Mouse (Mus musculus): ENCODE data around the gene Pth1r. TPM values are rescaled to one million over a fixed set of nuclear protein-coding genes. Genes with fewer than 3 reads are reported as not detected.
A peak's percentile ranks its signal among the peaks of the same experiment; 100 is the strongest.

The Pth1r gene
- polyA plus RNA-seq, 1 experiment from 2014 or later: 179 TPM

GRCm38 (mm10) chr9:110681817-110682216 lies 65.1 kb downstream of the Pth1r start:
- peaks cover 52% of the 10 kb centered on the region for H3K4me1 ChIP-seq (replicated peaks; ENCODE audit: insufficient read depth, low read length)
- no peak for ATAC-seq (replicated peaks; ENCODE audit: low FRiP score, low read depth)
- TF ChIP-seq CTCF (IDR thresholded peaks at IDR 0.05; ENCODE audit: low read depth): no peak
- 72% methylated on average over 9 of the region's 9 CpGs for WGBS
- no peaks in the 10 kb centered on the region for H3K36me3 ChIP-seq (ENCODE audit: insufficient read depth, low read length)
- H3K4me3 ChIP-seq (replicated peaks; ENCODE audit: low read depth, low read length): no peak overlapping the region
- H3K9ac ChIP-seq (ENCODE audit: low read depth, low read length): no peak overlapping the region
- H3K4me2 ChIP-seq (ENCODE audit: low read length): no peak overlapping the region
- H3K27ac ChIP-seq: peak overlapping the region; percentile 77
- no peaks in the 10 kb centered on the region for H3K27me3 ChIP-seq (ENCODE audit: insufficient read depth, low read length)
- no peaks in the 10 kb centered on the region for H3K9me3 ChIP-seq (replicated peaks; ENCODE audit: low read length)
- DNase-seq (ENCODE audit: low spot score): no peak

GRCm38 (mm10) chr9:110680736-110681507 lies 66.0 kb downstream of the Pth1r start:
- Histone ChIP-seq H3K4me3 (replicated peaks; ENCODE audit: low read depth, low read length) (no peak overlapping the region), H3K36me3 (ENCODE audit: insufficient read depth, low read length) (no peaks in the 10 kb centered on the region), H3K4me1 (replicated peaks; ENCODE audit: insufficient read depth, low read length) (peaks cover 52% of the 10 kb centered on the region), H3K9me3 (replicated peaks; ENCODE audit: low read length) (no peaks in the 10 kb centered on the region), H3K27ac (peak overlapping the region; percentile 15; the same call in 1 of the 2 replicates), H3K9ac (ENCODE audit: low read depth, low read length) (no peak overlapping the region), H3K4me2 (ENCODE audit: low read length) (no peak overlapping the region), H3K27me3 (ENCODE audit: insufficient read depth, low read length) (no peaks in the 10 kb centered on the region)
- ATAC-seq (replicated peaks; ENCODE audit: low FRiP score, low read depth) (no peak), DNase-seq (ENCODE audit: low spot score) (no peak)
- 63% methylated on average over 7 of the region's 7 CpGs for WGBS
- TF ChIP-seq CTCF (IDR thresholded peaks at IDR 0.05; ENCODE audit: low read depth): no peak

- no peak overlapping the region for H3K9ac ChIP-seq (ENCODE audit: low read depth, low read length)
- peaks cover 34% of the 10 kb centered on the region for H3K4me1 ChIP-seq (replicated peaks; ENCODE audit: insufficient read depth, low read length)
These were observed 68.1 kb downstream of the Pth1r start for GRCm38 (mm10) chr9:110678886-110679285.

GRCm38 (mm10) chr9:110676492-110676911 lies 70.4 kb downstream of the Pth1r start:
- peaks cover 16% of the 10 kb centered on the region for H3K4me1 ChIP-seq (replicated peaks; ENCODE audit: insufficient read depth, low read length)
- no peak overlapping the region for H3K9ac ChIP-seq (ENCODE audit: low read depth, low read length)
- no peaks in the 10 kb centered on the region for H3K27me3 ChIP-seq (ENCODE audit: insufficient read depth, low read length)
- peak overlapping the region; percentile 39; the same call in 1 of the 2 replicates for H3K27ac ChIP-seq
- no peaks in the 10 kb centered on the region for H3K36me3 ChIP-seq (ENCODE audit: insufficient read depth, low read length)
- no peak for TF ChIP-seq CTCF (IDR thresholded peaks at IDR 0.05; ENCODE audit: low read depth)
- H3K4me2 ChIP-seq (ENCODE audit: low read length): no peak overlapping the region
- DNase-seq (ENCODE audit: low spot score): no peak
- no peak for ATAC-seq (replicated peaks; ENCODE audit: low FRiP score, low read depth)
- no peaks in the 10 kb centered on the region for H3K9me3 ChIP-seq (replicated peaks; ENCODE audit: low read length)
- no peak overlapping the region for H3K4me3 ChIP-seq (replicated peaks; ENCODE audit: low read depth, low read length)
- 72% methylated on average over 8 of the region's 8 CpGs for WGBS

More at GRCm38 (mm10) chr9:110678886-110679285, 68.1 kb downstream of the Pth1r start:
- H3K4me3 ChIP-seq (replicated peaks; ENCODE audit: low read depth, low read length): no peak overlapping the region
- no peaks in the 10 kb centered on the region for H3K36me3 ChIP-seq (ENCODE audit: insufficient read depth, low read length)
- DNase-seq (ENCODE audit: low spot score) (no peak), ATAC-seq (replicated peaks; ENCODE audit: low FRiP score, low read depth) (no peak)
- H3K9me3 ChIP-seq (replicated peaks; ENCODE audit: low read length): no peaks in the 10 kb centered on the region
- H3K27me3 ChIP-seq (ENCODE audit: insufficient read depth, low read length): no peaks in the 10 kb centered on the region
- TF ChIP-seq CTCF (IDR thresholded peaks at IDR 0.05; ENCODE audit: low read depth): no peak
- no peak overlapping the region for H3K27ac ChIP-seq
- 72% methylated on average over 5 of the region's 5 CpGs for WGBS
- no peak overlapping the region for H3K4me2 ChIP-seq (ENCODE audit: low read length)

GRCm38 (mm10) chr9:110673107-110673752 lies 73.7 kb downstream of the Pth1r start:
- Histone ChIP-seq H3K27me3 (ENCODE audit: insufficient read depth, low read length) (no peaks in the 10 kb centered on the region), H3K4me3 (replicated peaks; ENCODE audit: low read depth, low read length) (no peak overlapping the region), H3K9ac (ENCODE audit: low read depth, low read length) (no peak overlapping the region), H3K9me3 (replicated peaks; ENCODE audit: low read length) (no peaks in the 10 kb centered on the region), H3K4me1 (replicated peaks; ENCODE audit: insufficient read depth, low read length) (peaks cover 14% of the 10 kb centered on the region; the same call in 1 of the 2 replicates), H3K4me2 (ENCODE audit: low read length) (no peak overlapping the region; the same call in 1 of the 2 replicates), H3K36me3 (ENCODE audit: insufficient read depth, low read length) (no peaks in the 10 kb centered on the region), H3K27ac (peak overlapping the region; percentile 57; the same call in 1 of the 2 replicates)
- TF ChIP-seq CTCF (IDR thresholded peaks at IDR 0.05; ENCODE audit: low read depth): no peak
- peak; percentile 15; the same call in 1 of the 2 replicates for ATAC-seq (replicated peaks; ENCODE audit: low FRiP score, low read depth)
- WGBS: 57% methylated on average over 10 of the region's 10 CpGs
- DNase-seq (ENCODE audit: low spot score): no peak

- H3K9me3 ChIP-seq (replicated peaks; ENCODE audit: low read length): no peaks in the 10 kb centered on the region
- no peak overlapping the region for H3K9ac ChIP-seq (ENCODE audit: low read depth, low read length)
- no peak overlapping the region for H3K4me2 ChIP-seq (ENCODE audit: low read length)
- H3K4me3 ChIP-seq (replicated peaks; ENCODE audit: low read depth, low read length): no peak overlapping the region
- peak; percentile 58 for ATAC-seq (replicated peaks; ENCODE audit: low FRiP score, low read depth)
- DNase-seq (ENCODE audit: low spot score): no peak
- peaks cover 16% of the 10 kb centered on the region; the same call in 1 of the 2 replicates for H3K4me1 ChIP-seq (replicated peaks; ENCODE audit: insufficient read depth, low read length)
- TF ChIP-seq CTCF (IDR thresholded peaks at IDR 0.05; ENCODE audit: low read depth): peak; percentile 71
- H3K27me3 ChIP-seq (ENCODE audit: insufficient read depth, low read length): no peaks in the 10 kb centered on the region
- H3K36me3 ChIP-seq (ENCODE audit: insufficient read depth, low read length): no peaks in the 10 kb centered on the region
- 62% methylated on average over 7 of the region's 7 CpGs for WGBS
- H3K27ac ChIP-seq: peak overlapping the region; percentile 57; the same call in 1 of the 2 replicates
These were observed 74.4 kb downstream of the Pth1r start for GRCm38 (mm10) chr9:110672462-110673106.

Other genes with a start within 250 kb of the Pth1r start
- gene Setd2, start 214.5 kb downstream of the Pth1r start, polyA plus RNA-seq (2015; fragmentation: Nextera tagmentation; extraction: Ambion mirVana): 23.7 and 24.5 TPM in 2 replicates
- gene Nradd, start 122.7 kb downstream of the Pth1r start, polyA plus RNA-seq (2015; fragmentation: Nextera tagmentation; extraction: Ambion mirVana): 42.3 and 45.7 TPM in 2 replicates
- gene Nbeal2, start 93.0 kb downstream of the Pth1r start, polyA plus RNA-seq (2015; fragmentation: Nextera tagmentation; extraction: Ambion mirVana): 2.9 and 3.9 TPM in 2 replicates
- 153 and 154 TPM in 2 replicates for gene Ccdc12, start 90.6 kb downstream of the Pth1r start, polyA plus RNA-seq (2015; fragmentation: Nextera tagmentation; extraction: Ambion mirVana)
- 1.1 and 1.5 TPM in 2 replicates for gene Myl3, start 5.3 kb downstream of the Pth1r start, polyA plus RNA-seq (2015; fragmentation: Nextera tagmentation; extraction: Ambion mirVana)
- not detected in 2 replicates for gene Prss42, start 51.0 kb upstream of the Pth1r start, polyA plus RNA-seq (2015; fragmentation: Nextera tagmentation; extraction: Ambion mirVana)
- not detected in 2 replicates for gene Prss44, start 66.8 kb upstream of the Pth1r start, polyA plus RNA-seq (2015; fragmentation: Nextera tagmentation; extraction: Ambion mirVana)
- gene Prss43, start 79.5 kb upstream of the Pth1r start, polyA plus RNA-seq (2015; fragmentation: Nextera tagmentation; extraction: Ambion mirVana): not detected in 2 replicates
- gene Prss45, start 87.4 kb upstream of the Pth1r start, polyA plus RNA-seq (2015; fragmentation: Nextera tagmentation; extraction: Ambion mirVana): not detected in 2 replicates
- not detected in 2 replicates for gene Prss46, start 97.4 kb upstream of the Pth1r start, polyA plus RNA-seq (2015; fragmentation: Nextera tagmentation; extraction: Ambion mirVana)
- 0.27 and 0.33 TPM in 2 replicates for gene Prss50, start 110.8 kb upstream of the Pth1r start, polyA plus RNA-seq (2015; fragmentation: Nextera tagmentation; extraction: Ambion mirVana)
- gene Als2cl, start 132.7 kb upstream of the Pth1r start, polyA plus RNA-seq (2015; fragmentation: Nextera tagmentation; extraction: Ambion mirVana): 4.1 and 5.3 TPM in 2 replicates
- gene Tmie, start 133.0 kb upstream of the Pth1r start, polyA plus RNA-seq (2015; fragmentation: Nextera tagmentation; extraction: Ambion mirVana): 2.3 and 2.9 TPM in 2 replicates
- not detected in 2 replicates for gene Fam240a, start 169.7 kb upstream of the Pth1r start, polyA plus RNA-seq (2015; fragmentation: Nextera tagmentation; extraction: Ambion mirVana)
- not detected in 2 replicates for gene Tdgf1, start 199.0 kb upstream of the Pth1r start, polyA plus RNA-seq (2015; fragmentation: Nextera tagmentation; extraction: Ambion mirVana)
- gene Lrrc2, start 204.4 kb upstream of the Pth1r start, polyA plus RNA-seq (2015; fragmentation: Nextera tagmentation; extraction: Ambion mirVana): 0.33 and 0.51 TPM in 2 replicates
- gene Rtp3, start 243.4 kb upstream of the Pth1r start, polyA plus RNA-seq (2015; fragmentation: Nextera tagmentation; extraction: Ambion mirVana): 0.56 and 0.89 TPM in 2 replicates

Data from kidney, postnatal 0 days (tissue).